Mouse (Mus musculus) megakaryocyte, embryonic 14.5 days (primary cell): ENCODE measurements around the gene Kank4.

ENCODE experiments used
- FLI1 ChIP-seq: IDR thresholded peaks from 2 replicates; pipeline ENCODE4 v1.6.1; 2012; ENCODE audit warnings: low read length, inconsistent platforms, mixed read lengths
- GATA1 ChIP-seq: IDR thresholded peaks from 3 replicates; pipeline ENCODE4 v1.6.1; 2012; ENCODE audit warnings: mixed read lengths, low read length, inconsistent platforms, borderline replicate concordance

DNA sequence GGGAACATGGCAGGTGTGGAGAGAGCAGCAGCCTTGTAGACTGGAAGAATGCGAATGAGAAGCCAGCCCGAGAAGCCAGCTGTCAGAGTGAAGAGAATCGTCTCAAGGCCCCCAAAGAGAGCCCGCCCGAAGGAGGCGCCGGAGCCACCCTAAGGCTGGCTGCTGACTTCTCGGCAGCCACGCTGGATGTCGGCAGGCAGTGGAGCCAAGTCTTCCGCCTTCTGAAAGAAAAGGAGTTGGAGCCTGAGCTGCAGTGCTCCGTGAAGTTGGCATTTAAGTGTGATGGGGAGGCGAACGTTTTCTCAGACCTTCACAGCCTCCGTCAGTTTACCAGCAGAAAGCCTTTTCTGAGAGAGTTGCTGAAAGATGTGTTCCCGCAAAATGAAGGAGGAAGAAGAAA lies 83.7 kb downstream of the Kank4 start:
- no peak for TF ChIP-seq GATA1
- TF ChIP-seq FLI1, result no peak
